Mouse (Mus musculus) macrophage (primary cell): ENCODE measurements around the gene Zfp467. TPM values are rescaled to one million over a fixed set of nuclear protein-coding genes. Genes with fewer than 3 reads are reported as not detected.

Experiments used
- H3K27ac ChIP-seq: fragments of 350-480 bp; formaldehyde crosslinking; 2 replicates; pipeline ENCODE4 v1.9.0; 2021
- H3K36me3 ChIP-seq: fragments of 350-480 bp; formaldehyde crosslinking; 2 replicates; pipeline ENCODE4 v1.9.0; 2021; ENCODE audit errors: inconsistent target
- H3K4me3 ChIP-seq: fragments of 350-480 bp; formaldehyde crosslinking; 2 replicates; pipeline ENCODE4 v1.9.0; 2021; ENCODE audit errors: inconsistent target
- H3K79me2 ChIP-seq: fragments of 350-480 bp; formaldehyde crosslinking; 2 replicates; pipeline ENCODE4 v1.9.0; 2021; ENCODE audit errors: inconsistent target
- WGBS: methylation state at CpG from one replicate; pipeline ENCODE4 v1.1.7; 2026; ENCODE audit warnings: inconsistent platforms; ENCODE audit not compliant: missing documents; 5-methylcytosine and 5-hydroxymethylcytosine counted together
- polyA plus RNA-seq: library from polyadenylated mRNA; stranded (reverse); fragments of 250-400 nt; gene quantifications from 3 replicates; pipeline ENCODE4 v1.2.4, GENCODE M21; 2018; ENCODE audit warnings: inconsistent platforms
- total RNA-seq, 78 experiments: library from RNA; depleted of rRNA; stranded (reverse); fragments of 250-400 nt; gene quantifications; 1 replicate in 9 of 78; 2 replicates in 24 of 78; 3 replicates in 43 of 78; 4 replicates in 2 of 78; pipeline ENCODE4 v1.2.4; 2018; ENCODE audit warnings: inconsistent platforms in 56 of 78

Zfp467 gene
- total RNA-seq (2018; cell fraction: chromatin; rRNA removed), result 10 to 100 TPM in 19 of 26 experiments, 1 to 10 TPM in 7; 3.4 to 46.3 (median 23.6) TPM
- 10 to 100 TPM in 25 of 26 experiments, 1 to 10 TPM in 1; 9.7 to 31.9 (median 21.3) TPM for total RNA-seq (2018; cell fraction: cytosol; rRNA removed)
- total RNA-seq (2018; cell fraction: nucleus; rRNA removed), result 10 to 100 TPM in 19 of 26 experiments, 1 to 10 TPM in 7; 3.3 to 39.3 (median 19.9) TPM
- polyA plus RNA-seq, result 13.5 to 23.8 TPM (median 17.5 TPM) in 3 replicates

- 2% methylated on average over 64 of the region's 65 CpGs for WGBS
- peaks cover 23% of the 10 kb centered on the region for H3K36me3 ChIP-seq
- no peaks in the 10 kb centered on the region; the same call in 1 of the 2 replicates for H3K79me2 ChIP-seq
- peak within 1 kb of the TSS; percentile 82 for H3K27ac ChIP-seq
- peak within 1 kb of the TSS; percentile 70 for H3K4me3 ChIP-seq
Observed at GRCm38 (mm10) chr6:48445181-48446101, at the start of gene Zfp467. TSS of gene Zfp467 (minus strand) at chr6:48445825.

DNA sequence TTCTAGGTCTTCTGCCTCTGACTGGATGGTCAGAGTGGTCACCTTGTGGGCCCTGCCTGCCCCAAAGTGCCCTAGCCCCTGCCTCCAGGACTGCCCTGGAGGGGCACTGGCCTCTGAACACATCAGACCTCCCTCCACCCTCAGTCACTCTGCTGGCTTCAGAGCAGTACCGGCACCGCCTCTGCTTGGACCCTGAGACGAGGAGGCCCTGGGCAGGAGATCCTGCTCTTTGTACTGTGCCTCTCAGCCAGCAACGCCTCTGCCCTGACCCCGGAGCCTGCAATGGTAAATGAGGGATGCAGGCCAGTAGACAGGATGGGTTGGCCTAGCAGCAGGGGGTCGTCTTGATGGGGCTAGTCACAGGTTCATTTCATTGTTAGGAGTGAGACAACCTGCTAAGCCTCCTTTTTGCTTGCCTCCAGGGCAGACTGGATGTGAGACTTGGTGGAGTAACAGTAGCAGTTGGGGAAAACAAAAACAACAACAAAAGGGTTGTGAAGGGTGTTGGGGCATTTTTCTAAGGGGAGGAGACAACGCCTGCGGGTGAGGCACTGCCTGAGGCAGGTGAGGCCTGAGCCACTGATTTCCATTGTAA lies 47.6 kb upstream of the Zfp467 start:
- Histone ChIP-seq H3K4me3 (no peak overlapping the region), H3K36me3 (no peaks in the 10 kb centered on the region), H3K27ac (no peak overlapping the region), H3K79me2 (no peaks in the 10 kb centered on the region)
- 87% methylated on average over 8 of the region's 8 CpGs for WGBS

DNA sequence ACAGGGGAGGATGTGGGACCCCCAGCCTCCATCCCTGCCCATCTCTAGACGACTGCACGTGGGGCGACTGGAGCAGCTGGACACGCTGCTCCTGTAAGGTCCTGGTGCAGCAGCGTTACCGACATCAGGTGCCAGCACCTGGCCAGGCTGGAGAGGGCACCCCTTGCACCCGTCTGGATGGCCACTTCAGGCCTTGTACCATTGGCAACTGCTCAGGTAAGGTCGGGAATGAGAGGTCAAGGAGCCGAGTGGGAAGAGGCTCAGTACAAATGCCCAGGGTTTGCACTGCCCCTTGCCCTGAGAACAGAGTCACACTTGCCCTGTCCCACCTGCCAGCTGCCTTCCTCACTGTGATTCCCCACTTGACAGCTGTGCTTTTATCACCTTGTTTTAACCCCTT lies 45.7 kb upstream of the Zfp467 start:
- Histone ChIP-seq H3K36me3 (no peaks in the 10 kb centered on the region), H3K4me3 (no peak overlapping the region), H3K79me2 (no peaks in the 10 kb centered on the region), H3K27ac (no peak overlapping the region)
- 66% methylated on average over 9 of the region's 9 CpGs for WGBS

DNA sequence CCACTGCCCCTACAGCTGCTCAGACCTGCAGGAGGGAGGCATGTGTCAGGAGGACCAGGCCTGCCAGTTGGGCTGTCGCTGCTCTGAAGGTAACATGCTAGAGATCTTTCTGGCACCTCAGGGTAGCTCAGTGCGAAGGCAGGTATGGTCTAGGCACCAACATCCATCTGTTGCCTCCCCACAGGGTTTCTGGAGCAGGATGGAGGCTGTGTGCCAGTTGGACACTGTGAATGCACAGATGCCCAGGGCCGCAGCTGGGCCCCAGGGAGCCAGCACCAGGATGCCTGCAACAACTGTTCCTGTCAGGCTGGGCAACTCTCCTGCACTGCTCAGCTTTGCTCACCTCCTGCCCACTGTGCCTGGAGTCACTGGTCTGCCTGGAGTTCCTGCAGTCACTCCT lies 44.1 kb upstream of the Zfp467 start:
- H3K4me3 ChIP-seq, result no peak overlapping the region
- no peak overlapping the region for H3K27ac ChIP-seq
- no peaks in the 10 kb centered on the region for H3K36me3 ChIP-seq
- H3K79me2 ChIP-seq, result no peaks in the 10 kb centered on the region
- 90% methylated on average over 3 of the region's 3 CpGs for WGBS

- no peak overlapping the region for H3K4me3 ChIP-seq
- no peaks in the 10 kb centered on the region for H3K36me3 ChIP-seq
- 31% methylated on average over 15 of the region's 25 CpGs for WGBS
- no peaks in the 10 kb centered on the region for H3K79me2 ChIP-seq
- H3K27ac ChIP-seq, result no peak overlapping the region
Observed at GRCm38 (mm10) chr6:48487747-48488725, 42.4 kb upstream of the Zfp467 start.

GRCm38 (mm10) chr6:48482501-48482900 lies 36.9 kb upstream of the Zfp467 start:
- no peak overlapping the region for H3K4me3 ChIP-seq
- WGBS, result 71% methylated on average over 5 of the region's 5 CpGs
- no peaks in the 10 kb centered on the region for H3K36me3 ChIP-seq
- no peak overlapping the region for H3K27ac ChIP-seq
- no peaks in the 10 kb centered on the region for H3K79me2 ChIP-seq

GRCm38 (mm10) chr6:48478446-48478845 lies 32.8 kb upstream of the Zfp467 start:
- 93% methylated on average over 4 of the region's 4 CpGs for WGBS
- Histone ChIP-seq H3K79me2 (no peaks in the 10 kb centered on the region), H3K27ac (no peak overlapping the region), H3K36me3 (no peaks in the 10 kb centered on the region), H3K4me3 (no peak overlapping the region)

DNA sequence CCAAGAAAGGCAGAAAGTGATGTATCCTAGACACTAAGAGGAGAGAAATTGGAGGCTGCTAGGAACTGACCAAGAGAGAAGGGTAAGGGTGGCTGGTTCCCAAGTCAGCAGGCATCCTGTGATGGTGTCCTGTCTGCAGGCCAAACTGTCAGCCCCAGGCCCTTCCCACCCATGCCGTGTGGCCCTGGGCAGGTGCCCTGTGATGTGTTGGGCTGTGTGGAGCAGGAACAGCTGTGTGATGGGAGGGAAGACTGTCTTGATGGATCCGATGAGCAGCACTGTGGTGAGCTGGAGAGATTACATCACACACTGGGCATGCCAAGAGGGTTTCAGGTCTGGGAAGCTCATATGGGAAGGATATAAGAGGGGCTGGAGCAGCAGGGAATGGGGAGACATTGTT lies 25.1 kb upstream of the Zfp467 start:
- no peak overlapping the region for H3K27ac ChIP-seq
- 94% methylated on average over 2 of the region's 2 CpGs for WGBS
- H3K4me3 ChIP-seq, result no peak overlapping the region
- H3K36me3 ChIP-seq, result no peaks in the 10 kb centered on the region
- no peaks in the 10 kb centered on the region for H3K79me2 ChIP-seq

GRCm38 (mm10) chr6:48467490-48467889 lies 21.9 kb upstream of the Zfp467 start:
- 88% methylated on average over 7 of the region's 7 CpGs for WGBS
- Histone ChIP-seq H3K36me3 (no peaks in the 10 kb centered on the region), H3K27ac (no peak overlapping the region), H3K79me2 (no peaks in the 10 kb centered on the region), H3K4me3 (no peak overlapping the region)

DNA sequence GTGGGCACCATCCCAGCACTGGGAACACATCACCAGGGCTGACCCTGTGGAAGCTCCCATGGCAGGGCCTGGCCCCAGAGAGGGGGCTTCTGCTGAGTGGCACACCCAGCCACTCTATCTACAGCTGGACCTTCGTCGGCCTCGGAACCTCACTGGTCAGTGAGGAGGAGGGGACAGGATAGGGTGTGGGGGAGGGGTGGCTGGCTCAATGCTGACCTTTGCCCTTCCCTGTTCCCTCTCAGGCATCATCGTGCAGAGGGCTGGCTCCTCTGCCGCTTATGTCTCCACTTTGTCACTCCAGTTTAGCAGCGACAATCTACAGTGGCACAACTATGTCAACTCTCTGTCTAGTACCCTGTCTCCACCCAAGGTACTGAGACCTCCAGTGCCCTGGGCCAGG lies 21.1 kb upstream of the Zfp467 start:
- no peaks in the 10 kb centered on the region for H3K79me2 ChIP-seq
- 90% methylated on average over 6 of the region's 6 CpGs for WGBS

GRCm38 (mm10) chr6:48464966-48465679 lies 19.5 kb upstream of the Zfp467 start:
- no peak overlapping the region for H3K27ac ChIP-seq
- no peaks in the 10 kb centered on the region for H3K79me2 ChIP-seq
- no peaks in the 10 kb centered on the region for H3K36me3 ChIP-seq
- WGBS, result 92% methylated on average over 13 of the region's 13 CpGs
- no peak overlapping the region for H3K4me3 ChIP-seq

More for the DNA sequence above, 21.1 kb upstream of the Zfp467 start:
- Histone ChIP-seq H3K4me3 (no peak overlapping the region), H3K27ac (no peak overlapping the region), H3K36me3 (no peaks in the 10 kb centered on the region)

DNA sequence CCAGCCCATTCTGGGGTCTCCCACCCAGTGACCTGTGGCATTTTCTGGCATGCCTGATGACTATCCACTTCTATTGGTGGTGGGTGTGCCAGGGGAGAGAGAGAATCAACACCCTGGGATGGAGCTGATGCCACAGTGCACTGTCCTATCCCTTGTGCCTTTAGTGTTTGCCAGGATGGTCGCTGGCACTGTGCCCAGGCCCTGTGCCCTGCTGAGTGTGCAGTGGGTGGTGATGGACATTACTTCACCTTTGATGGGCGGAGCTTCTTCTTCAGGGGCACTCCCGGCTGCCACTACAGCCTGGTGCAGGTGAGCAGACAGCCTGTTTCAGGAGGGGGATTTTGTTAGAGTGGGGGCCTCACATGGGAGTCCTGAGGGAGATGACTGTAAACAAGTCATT lies 7.1 kb upstream of the Zfp467 start:
- no peak overlapping the region for H3K27ac ChIP-seq
- no peak overlapping the region for H3K4me3 ChIP-seq
- 89% methylated on average over 3 of the region's 3 CpGs for WGBS
- H3K36me3 ChIP-seq, result no peaks in the 10 kb centered on the region
- H3K79me2 ChIP-seq, result no peaks in the 10 kb centered on the region

- Histone ChIP-seq H3K79me2 (no peaks in the 10 kb centered on the region), H3K4me3 (no peak overlapping the region), H3K36me3 (no peaks in the 10 kb centered on the region), H3K27ac (no peak overlapping the region)
- WGBS, result 83% methylated on average over 1 of the region's 1 CpGs
Observed at GRCm38 (mm10) chr6:48452151-48452550, 6.5 kb upstream of the Zfp467 start.
